ENCODE assay signal across 8 mouse cellular contexts in the genomic region with DNA sequence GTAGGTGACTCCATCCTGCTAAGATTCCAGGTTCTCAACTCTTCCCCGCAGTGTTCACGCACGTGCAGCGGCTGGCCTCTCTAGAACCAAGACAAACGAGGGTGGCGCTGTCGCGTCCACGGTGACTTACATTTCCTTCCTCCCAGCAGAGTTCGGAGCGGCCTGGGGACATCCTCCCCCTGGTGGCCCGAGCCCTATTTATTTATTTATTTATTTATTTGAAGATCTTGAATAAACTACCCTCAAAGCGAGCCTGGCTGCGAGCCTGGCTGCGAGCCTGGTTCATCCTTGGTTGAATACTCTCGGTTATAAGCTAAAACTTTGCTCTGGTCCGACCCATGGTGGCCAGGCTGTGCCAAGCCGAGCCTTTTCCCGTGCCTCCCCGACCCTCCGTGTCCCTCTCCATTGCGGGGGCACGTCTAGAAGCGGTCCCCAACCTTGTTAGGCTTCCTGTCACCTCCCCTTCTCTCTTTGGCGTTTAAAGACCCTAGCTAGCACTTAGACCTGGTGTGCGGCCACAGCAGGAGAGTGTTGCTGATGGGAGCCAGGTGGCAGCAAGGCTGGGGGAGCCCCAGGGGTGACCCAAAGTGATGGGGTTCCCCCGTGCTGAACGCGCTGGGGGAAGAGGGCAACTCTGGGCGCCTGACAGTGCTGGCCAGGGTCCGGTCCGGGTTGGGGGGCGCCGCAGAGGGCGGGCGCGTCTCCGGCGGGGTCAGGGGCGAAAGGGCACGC. TPM values are rescaled to one million over a fixed set of nuclear protein-coding genes. Genes with fewer than 3 reads are reported as not detected.
DNase-seq lines count a peak whose midpoint lies in the region; ATAC-seq and TF ChIP-seq lines count a peak whose summit lies in the region.

No protein-coding gene starts in this region.

- H3K4me1 ChIP-seq in cerebellum, adult 2 months (ENCODE audit: control insufficient read depth, insufficient read depth, low read length): peaks cover 4% of the 10 kb centered on the region; the same call in 1 of the 2 replicates
- H3K4me1 ChIP-seq in ES-Bruce4 (ENCODE audit: control insufficient read depth, insufficient read depth, low read length): no peaks in the 10 kb centered on the region
- peaks cover 29% of the 10 kb centered on the region for H3K4me1 ChIP-seq in embryonic facial prominence, embryonic 11.5 days (ENCODE audit: control insufficient read depth, insufficient read depth, low read length)
- peaks cover 60% of the 10 kb centered on the region for H3K4me1 ChIP-seq in hindbrain, embryonic 10.5 days (replicated peaks)
- H3K4me1 ChIP-seq in limb, embryonic 13.5 days: peaks cover 75% of the 10 kb centered on the region
- H3K4me1 ChIP-seq in midbrain, embryonic 11.5 days (ENCODE audit: control insufficient read depth, insufficient read depth, low read length): peaks cover 31% of the 10 kb centered on the region
- peaks cover 34% of the 10 kb centered on the region for H3K4me1 ChIP-seq in stomach, embryonic 15.5 days

- peak; percentile 27; the same call in 1 of the 2 replicates for TF ChIP-seq CTCF in cerebellum, adult 2 months (IDR thresholded peaks at IDR 0.05; ENCODE audit: borderline replicate concordance, insufficient read depth, low read depth, low read length)
- peak; percentile 15 for TF ChIP-seq CTCF in ES-Bruce4 (IDR thresholded peaks at IDR 0.05; ENCODE audit: low read depth, low read length)

- H3K36me3 ChIP-seq in ES-Bruce4 (ENCODE audit: control insufficient read depth, insufficient read depth, low read length, poor library complexity, severe bottlenecking): no peaks in the 10 kb centered on the region
- no peaks in the 10 kb centered on the region for H3K36me3 ChIP-seq in embryonic facial prominence, embryonic 11.5 days (replicated peaks; ENCODE audit: control insufficient read depth, insufficient read depth, low read depth, low read length)
- no peaks in the 10 kb centered on the region for H3K36me3 ChIP-seq in hindbrain, embryonic 10.5 days
- H3K36me3 ChIP-seq in limb, embryonic 13.5 days: no peaks in the 10 kb centered on the region
- H3K36me3 ChIP-seq in midbrain, embryonic 11.5 days (ENCODE audit: control insufficient read depth, insufficient read depth, low read length): no peaks in the 10 kb centered on the region
- no peaks in the 10 kb centered on the region for H3K36me3 ChIP-seq in stomach, embryonic 15.5 days

- peak overlapping the region; percentile 4 for H3K4me3 ChIP-seq in cerebellum, adult 2 months (replicated peaks; ENCODE audit: insufficient read depth, low read depth, low read length)
- H3K4me3 ChIP-seq in ES-Bruce4 (ENCODE audit: low read depth, low read length): peak overlapping the region; percentile 42
- peak overlapping the region; percentile 29 for H3K4me3 ChIP-seq in embryonic facial prominence, embryonic 11.5 days (ENCODE audit: low read depth, low read length)
- peak overlapping the region; percentile 51 for H3K4me3 ChIP-seq in hindbrain, embryonic 10.5 days
- peak overlapping the region; percentile 34 for H3K4me3 ChIP-seq in limb, embryonic 13.5 days
- peak overlapping the region; percentile 27 for H3K4me3 ChIP-seq in midbrain, embryonic 11.5 days (ENCODE audit: low read depth, low read length)
- H3K4me3 ChIP-seq in stomach, embryonic 15.5 days (replicated peaks): peak overlapping the region; percentile 28

- peak overlapping the region; percentile 75 for H3K4me2 ChIP-seq in embryonic facial prominence, embryonic 11.5 days (ENCODE audit: low read depth, low read length)
- H3K4me2 ChIP-seq in limb, embryonic 13.5 days (replicated peaks): peak overlapping the region; percentile 67
- peak overlapping the region; percentile 55 for H3K4me2 ChIP-seq in midbrain, embryonic 11.5 days
- peak overlapping the region; percentile 70 for H3K4me2 ChIP-seq in stomach, embryonic 15.5 days

- no peak for TF ChIP-seq POLR2A in cerebellum, adult 2 months (IDR thresholded peaks at IDR 0.05; ENCODE audit: borderline replicate concordance, insufficient read depth, low read length)
- no peak for TF ChIP-seq POLR2A in ES-Bruce4 (IDR thresholded peaks at IDR 0.05; ENCODE audit: insufficient read depth, low read length)

- no peak overlapping the region; the same call in 1 of the 2 replicates for H3K9ac ChIP-seq in ES-Bruce4 (ENCODE audit: low read depth, poor library complexity, severe bottlenecking)
- peak overlapping the region; percentile 46 for H3K9ac ChIP-seq in embryonic facial prominence, embryonic 11.5 days (replicated peaks; ENCODE audit: low read length)
- peak overlapping the region; percentile 56 for H3K9ac ChIP-seq in limb, embryonic 13.5 days
- H3K9ac ChIP-seq in midbrain, embryonic 11.5 days (ENCODE audit: low read length): peak overlapping the region; percentile 28
- H3K9ac ChIP-seq in stomach, embryonic 15.5 days: no peak overlapping the region

- 2% methylated on average over 39 of the region's 41 CpGs for WGBS in cerebellum, adult 2 months
- WGBS in embryonic facial prominence, embryonic 11.5 days: 2% methylated on average over 40 of the region's 41 CpGs
- WGBS in hindbrain, embryonic 10.5 days: 1% methylated on average over 40 of the region's 41 CpGs
- WGBS in limb, embryonic 13.5 days: 2% methylated on average over 38 of the region's 41 CpGs
- 2% methylated on average over 39 of the region's 41 CpGs for WGBS in midbrain, embryonic 11.5 days
- 3% methylated on average over 38 of the region's 41 CpGs for WGBS in stomach, embryonic 15.5 days

- TF ChIP-seq EP300 in ES-Bruce4 (IDR thresholded peaks at IDR 0.05; ENCODE audit: insufficient read depth, low read depth, low read length): no peak

- H3K9me3 ChIP-seq in ES-Bruce4 (replicated peaks; ENCODE audit: control insufficient read depth, insufficient read depth, low read length, poor library complexity, severe bottlenecking): peaks cover 6% of the 10 kb centered on the region; the same call in 1 of the 2 replicates
- H3K9me3 ChIP-seq in embryonic facial prominence, embryonic 11.5 days (replicated peaks; ENCODE audit: control insufficient read depth, low read length): no peaks in the 10 kb centered on the region
- peaks cover 7% of the 10 kb centered on the region; the same call in 1 of the 2 replicates for H3K9me3 ChIP-seq in hindbrain, embryonic 10.5 days
- H3K9me3 ChIP-seq in limb, embryonic 13.5 days: no peaks in the 10 kb centered on the region
- peaks cover 4% of the 10 kb centered on the region; the same call in 1 of the 2 replicates for H3K9me3 ChIP-seq in midbrain, embryonic 11.5 days (ENCODE audit: control insufficient read depth, low read length)
- no peaks in the 10 kb centered on the region for H3K9me3 ChIP-seq in stomach, embryonic 15.5 days

- H3K27me3 ChIP-seq in cerebellum, adult 2 months (ENCODE audit: control insufficient read depth, insufficient read depth, low read length): peaks cover 2% of the 10 kb centered on the region; the same call in 1 of the 2 replicates
- peaks cover 11% of the 10 kb centered on the region; the same call in 1 of the 2 replicates for H3K27me3 ChIP-seq in ES-Bruce4 (ENCODE audit: control insufficient read depth, insufficient read depth, low read length, poor library complexity, severe bottlenecking)
- peaks cover 25% of the 10 kb centered on the region for H3K27me3 ChIP-seq in embryonic facial prominence, embryonic 11.5 days (ENCODE audit: control insufficient read depth, insufficient read depth, low read length)
- H3K27me3 ChIP-seq in hindbrain, embryonic 10.5 days (ENCODE audit: insufficient read depth, poor library complexity, severe bottlenecking): peaks cover 77% of the 10 kb centered on the region
- peaks cover 55% of the 10 kb centered on the region for H3K27me3 ChIP-seq in limb, embryonic 13.5 days
- H3K27me3 ChIP-seq in midbrain, embryonic 11.5 days (ENCODE audit: control insufficient read depth, insufficient read depth, low read length): peaks cover 58% of the 10 kb centered on the region
- H3K27me3 ChIP-seq in stomach, embryonic 15.5 days (replicated peaks): peaks cover 47% of the 10 kb centered on the region

- DNase-seq in cerebellum, adult 2 months: peak; percentile 20 to 21
- DNase-seq in embryonic facial prominence, embryonic 11.5 days (ENCODE audit: low spot score): peak; percentile 74
- peak; percentile 73 for DNase-seq in hindbrain, embryonic 10.5 days (ENCODE audit: low spot score)
- peak; percentile 98 for DNase-seq in midbrain, embryonic 11.5 days (ENCODE audit: low spot score, missing footprints)

- ATAC-seq in cerebellum, adult (ENCODE audit: insufficient number of reproducible peaks, low FRiP score, low TSS enrichment): no peak
- ATAC-seq in embryonic facial prominence, embryonic 11.5 days (replicated peaks; ENCODE audit: insufficient number of reproducible peaks, low FRiP score, low TSS enrichment, low read depth): no peak
- ATAC-seq in limb, embryonic 13.5 days (ENCODE audit: low FRiP score, low read depth): no peak
- peak; percentile 17; the same call in 1 of the 2 replicates for ATAC-seq in midbrain, embryonic 11.5 days (ENCODE audit: low FRiP score)
- no peak; the same call in 1 of the 2 replicates for ATAC-seq in stomach, embryonic 15.5 days (ENCODE audit: insufficient read depth, low FRiP score, low read depth)

- no peak overlapping the region for H3K27ac ChIP-seq in cerebellum, adult 2 months (ENCODE audit: insufficient read depth, low read length)
- H3K27ac ChIP-seq in ES-Bruce4 (ENCODE audit: insufficient read depth, low read length): no peak overlapping the region
- H3K27ac ChIP-seq in embryonic facial prominence, embryonic 11.5 days (replicated peaks; ENCODE audit: low read depth, low read length): peak overlapping the region; percentile 62
- peak overlapping the region; percentile 81 for H3K27ac ChIP-seq in hindbrain, embryonic 10.5 days
- H3K27ac ChIP-seq in limb, embryonic 13.5 days: peak overlapping the region; percentile 73; the same call in 1 of the 2 replicates
- no peak overlapping the region for H3K27ac ChIP-seq in midbrain, embryonic 11.5 days (ENCODE audit: low read depth, low read length)
- H3K27ac ChIP-seq in stomach, embryonic 15.5 days: no peak overlapping the region

RNA-seq across cellular contexts. Expression of a gene that starts 8.1 kb away (rescaled TPM):
- 0.13 TPM in 2 replicates for polyA plus RNA-seq in cerebellum, adult 2 months (2012; rRNA removed)
- not detected in 2 replicates for polyA plus RNA-seq in ES-Bruce4 (2011; ENCODE audit: insufficient read depth, insufficient read length, low read depth, missing spikeins)
- not detected in 2 replicates for polyA plus RNA-seq in embryonic facial prominence, embryonic 11.5 days (2014; fragmentation: Nextera tagmentation; extraction: Ambion mirVana)
- 0.14 and 0.20 TPM in 2 replicates for polyA plus RNA-seq in hindbrain, embryonic 10.5 days (2016; fragmentation: Nextera tagmentation; extraction: Ambion mirVana)
- not detected in 2 replicates for polyA plus RNA-seq in limb, embryonic 13.5 days (2015; fragmentation: Nextera tagmentation; extraction: Ambion mirVana)
- polyA plus RNA-seq in midbrain, embryonic 11.5 days (2014; fragmentation: Nextera tagmentation; extraction: Ambion mirVana): not detected in 2 replicates
- not detected in 2 replicates for polyA plus RNA-seq in stomach, embryonic 15.5 days (2015; fragmentation: Nextera tagmentation; extraction: Ambion mirVana)

RNA-seq across cellular contexts. Expression of a gene that starts 48.9 kb away (rescaled TPM):
- not detected in 2 replicates for polyA plus RNA-seq in cerebellum, adult 2 months (2012; rRNA removed)
- not detected in 2 replicates for polyA plus RNA-seq in ES-Bruce4 (2011; ENCODE audit: insufficient read depth, insufficient read length, low read depth, missing spikeins)
- not detected in 2 replicates for polyA plus RNA-seq in embryonic facial prominence, embryonic 11.5 days (2014; fragmentation: Nextera tagmentation; extraction: Ambion mirVana)
- not detected in 2 replicates for polyA plus RNA-seq in hindbrain, embryonic 10.5 days (2016; fragmentation: Nextera tagmentation; extraction: Ambion mirVana)
- not detected in 2 replicates for polyA plus RNA-seq in limb, embryonic 13.5 days (2015; fragmentation: Nextera tagmentation; extraction: Ambion mirVana)
- polyA plus RNA-seq in midbrain, embryonic 11.5 days (2014; fragmentation: Nextera tagmentation; extraction: Ambion mirVana): not detected in 2 replicates
- polyA plus RNA-seq in stomach, embryonic 15.5 days (2015; fragmentation: Nextera tagmentation; extraction: Ambion mirVana): 0.19 and 0.27 TPM in 2 replicates

RNA-seq across cellular contexts. Expression of a gene that starts 59.1 kb away (rescaled TPM):
- not detected in 2 replicates for polyA plus RNA-seq in cerebellum, adult 2 months (2012; rRNA removed)
- polyA plus RNA-seq in ES-Bruce4 (2011; ENCODE audit: insufficient read depth, insufficient read length, low read depth, missing spikeins): not detected in 2 replicates
- polyA plus RNA-seq in embryonic facial prominence, embryonic 11.5 days (2014; fragmentation: Nextera tagmentation; extraction: Ambion mirVana): not detected in 2 replicates
- not detected in 2 replicates for polyA plus RNA-seq in hindbrain, embryonic 10.5 days (2016; fragmentation: Nextera tagmentation; extraction: Ambion mirVana)
- not detected in 2 replicates for polyA plus RNA-seq in limb, embryonic 13.5 days (2015; fragmentation: Nextera tagmentation; extraction: Ambion mirVana)
- polyA plus RNA-seq in midbrain, embryonic 11.5 days (2014; fragmentation: Nextera tagmentation; extraction: Ambion mirVana): not detected in 2 replicates
- 0.18 TPM in 1 of 2 replicates, not detected in the other for polyA plus RNA-seq in stomach, embryonic 15.5 days (2015; fragmentation: Nextera tagmentation; extraction: Ambion mirVana)

Comparison
In these comparisons a context has a peak if more than half of its experiments do, and no peak if none do; other contexts are left out.
1. DNase-seq: peak in every context shown above with its lines; median percentile 98 in midbrain, embryonic 11.5 days; 74 in embryonic facial prominence, embryonic 11.5 days; 73 in hindbrain, embryonic 10.5 days; 20 in cerebellum, adult 2 months.
2. H3K27ac ChIP-seq: peak in embryonic facial prominence, embryonic 11.5 days (single experiment), hindbrain, embryonic 10.5 days (single experiment) and limb, embryonic 13.5 days (single experiment); none in cerebellum, adult 2 months (single experiment), ES-Bruce4 (single experiment), midbrain, embryonic 11.5 days (single experiment) and stomach, embryonic 15.5 days (single experiment).
3. H3K9ac ChIP-seq: peak in embryonic facial prominence, embryonic 11.5 days (single experiment), limb, embryonic 13.5 days (single experiment) and midbrain, embryonic 11.5 days (single experiment); none in ES-Bruce4 (single experiment) and stomach, embryonic 15.5 days (single experiment).
4. Peak in every context shown above with its lines, with median percentiles within 50 percentile points of each other: H3K4me3 ChIP-seq and H3K4me2 ChIP-seq.